Mouse (Mus musculus) CD4-positive, CD25-positive, alpha-beta regulatory T cell, adult 2 months (primary cell): ENCODE results near the gene Nop53.
A peak's percentile ranks its signal among the peaks of the same experiment; 100 is the strongest.

Experiments used
- DNase-seq: peaks from one replicate; pipeline ENCODE4 v3.0.0-alpha.2; 2012; ENCODE audit warnings: low read depth, low spot score

The Nop53 gene

GRCm38 (mm10) chr7:15945721-15946536 lies at the start of gene Nop53:
Gene Nop53 (minus strand): TSS chr7:15946074.
- peak; percentile 98 for DNase-seq

GRCm38 (mm10) chr7:15993789-15994188 lies 47.9 kb upstream of the Nop53 start:
- no peak for DNase-seq

- no peak for DNase-seq
These were observed 47.3 kb upstream of the Nop53 start for GRCm38 (mm10) chr7:15993152-15993551.

GRCm38 (mm10) chr7:15991764-15992163 lies 45.9 kb upstream of the Nop53 start:
- DNase-seq = no peak

- no peak for DNase-seq
These were observed 41.9 kb upstream of the Nop53 start for GRCm38 (mm10) chr7:15987661-15988356.

GRCm38 (mm10) chr7:15982729-15983407 lies 37.0 kb upstream of the Nop53 start:
- DNase-seq = peak; percentile 80

- no peak for DNase-seq
These were observed 35.7 kb upstream of the Nop53 start for GRCm38 (mm10) chr7:15981538-15981937.

- DNase-seq = no peak
These were observed 34.4 kb upstream of the Nop53 start for GRCm38 (mm10) chr7:15980246-15980645.

GRCm38 (mm10) chr7:15975904-15976303 lies 30.0 kb upstream of the Nop53 start:
- DNase-seq = peak; percentile 69

- peak; percentile 21 for DNase-seq
These were observed 29.6 kb upstream of the Nop53 start for GRCm38 (mm10) chr7:15975451-15975850.

- peak; percentile 83 for DNase-seq
These were observed 28.8 kb upstream of the Nop53 start for GRCm38 (mm10) chr7:15974712-15975111.

GRCm38 (mm10) chr7:15972247-15972646 lies 26.4 kb upstream of the Nop53 start:
- DNase-seq = no peak

GRCm38 (mm10) chr7:15969674-15970073 lies 23.8 kb upstream of the Nop53 start:
- peak; percentile 35 for DNase-seq

GRCm38 (mm10) chr7:15968322-15968721 lies 22.4 kb upstream of the Nop53 start:
- DNase-seq = no peak

- DNase-seq = peak; percentile 79
These were observed 21.4 kb upstream of the Nop53 start, which contains the start of gene Ehd2 for GRCm38 (mm10) chr7:15967312-15967711. Gene Ehd2 (minus strand): TSS chr7:15967567.

- no peak for DNase-seq
These were observed 20.6 kb upstream of the Nop53 start for GRCm38 (mm10) chr7:15966489-15966888.

GRCm38 (mm10) chr7:15963798-15964652 lies 18.2 kb upstream of the Nop53 start:
- DNase-seq = peak; percentile 1

- DNase-seq = no peak
These were observed 16.7 kb upstream of the Nop53 start for GRCm38 (mm10) chr7:15962311-15963288.

- no peak for DNase-seq
These were observed 15.9 kb upstream of the Nop53 start for GRCm38 (mm10) chr7:15961798-15962197.

GRCm38 (mm10) chr7:15961239-15961638 lies 15.4 kb upstream of the Nop53 start:
- DNase-seq = no peak
